Mouse (Mus musculus): ENCODE measurements at regions not wholly inside any gene's neighbourhood (a gene's known extent, or its start where the extent isn't known, plus 50 kb on each side); places are given as distances from the start of the nearest gene placed in this dataset.
"Not testable (repeated sequence)": the region's sequence is repeated elsewhere in the genome, so short reads cannot be mapped to it uniquely, and the experiment has no call there.

DNA sequence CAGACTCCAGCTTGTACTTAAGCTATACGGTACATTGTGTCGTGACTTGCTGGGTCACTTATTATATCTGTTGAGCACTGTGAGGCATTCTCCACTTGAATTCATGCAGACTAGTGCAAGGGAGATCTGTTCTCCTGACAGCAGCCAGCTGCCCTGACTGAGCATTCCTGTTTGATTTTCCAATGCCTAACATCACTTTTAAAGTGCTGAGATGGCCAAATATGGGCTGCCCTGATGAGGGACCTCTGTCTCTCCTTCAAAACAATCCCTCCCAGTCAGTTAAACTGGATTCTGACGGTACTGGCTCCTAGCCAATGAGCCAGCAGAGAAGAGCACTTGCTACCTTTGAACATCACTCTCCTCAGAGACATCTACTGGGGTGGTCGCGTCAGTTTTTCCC lies 57.6 kb upstream of the Lekr1 start:
- no peak for DNase-seq (ENCODE audit: low read depth, low spot score)

DNA sequence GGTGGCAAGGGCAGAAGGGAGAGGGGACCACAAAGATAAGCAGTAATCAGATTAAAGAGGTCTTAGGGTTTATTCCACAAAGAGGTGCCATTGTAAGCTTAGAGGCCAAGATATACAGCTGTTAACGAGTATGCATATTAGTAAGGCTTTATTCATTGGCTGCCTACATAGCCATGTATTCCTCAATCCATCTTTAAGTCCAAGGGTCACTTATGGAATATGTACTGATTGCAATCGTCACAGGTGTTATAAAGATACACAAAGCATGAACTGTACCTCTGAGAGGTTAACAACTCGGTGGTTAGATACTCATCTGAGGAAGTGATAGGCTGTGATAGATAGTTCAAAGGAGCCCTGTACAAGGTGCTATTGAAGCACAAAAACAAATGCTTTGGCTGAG lies 54.3 kb upstream of the Lekr1 start:
- peak; percentile 20 for DNase-seq (ENCODE audit: low read depth, low spot score)

DNA sequence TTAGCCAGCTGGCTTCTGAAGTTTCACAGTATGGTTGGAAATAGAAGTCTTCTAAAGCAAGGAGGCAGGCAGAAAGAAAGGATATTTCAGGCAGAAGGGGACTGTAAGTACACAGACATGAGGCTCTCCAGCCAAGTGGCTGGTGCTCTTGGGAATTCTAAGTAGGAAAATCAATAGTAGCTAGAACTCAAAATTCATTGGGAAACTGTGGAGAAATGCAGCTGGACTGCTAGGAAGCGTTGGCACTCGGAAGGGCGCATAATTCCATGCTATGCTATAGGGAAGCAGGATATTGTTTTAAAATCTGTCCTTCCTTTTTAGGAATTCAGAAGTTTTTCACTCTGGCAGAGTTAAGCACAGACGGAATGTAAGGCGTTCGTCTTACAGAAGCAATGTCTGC lies 53.6 kb upstream of the Lekr1 start:
- no peak for DNase-seq (ENCODE audit: low read depth, low spot score)

DNA sequence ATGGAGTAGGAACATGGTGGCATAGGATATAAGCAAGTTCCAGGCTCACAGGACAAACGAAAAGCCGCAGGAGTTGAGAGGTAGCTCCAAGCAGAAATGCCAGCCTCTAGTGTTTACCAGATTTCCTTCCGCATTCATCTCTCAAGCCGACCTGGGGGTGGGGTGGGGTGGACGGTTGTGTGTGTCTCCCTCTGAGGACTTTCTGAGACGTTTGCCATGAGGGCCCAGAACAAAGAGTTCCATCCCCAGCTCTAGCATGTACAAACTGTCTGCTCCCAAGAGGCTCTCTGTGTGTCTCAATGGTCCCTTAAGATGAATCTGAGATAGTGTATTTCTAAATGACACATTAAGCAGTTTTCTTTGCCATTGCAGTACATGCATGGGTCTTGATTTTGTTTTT lies 53.1 kb upstream of the Lekr1 start:
- DNase-seq (ENCODE audit: low read depth, low spot score) = no peak

DNA sequence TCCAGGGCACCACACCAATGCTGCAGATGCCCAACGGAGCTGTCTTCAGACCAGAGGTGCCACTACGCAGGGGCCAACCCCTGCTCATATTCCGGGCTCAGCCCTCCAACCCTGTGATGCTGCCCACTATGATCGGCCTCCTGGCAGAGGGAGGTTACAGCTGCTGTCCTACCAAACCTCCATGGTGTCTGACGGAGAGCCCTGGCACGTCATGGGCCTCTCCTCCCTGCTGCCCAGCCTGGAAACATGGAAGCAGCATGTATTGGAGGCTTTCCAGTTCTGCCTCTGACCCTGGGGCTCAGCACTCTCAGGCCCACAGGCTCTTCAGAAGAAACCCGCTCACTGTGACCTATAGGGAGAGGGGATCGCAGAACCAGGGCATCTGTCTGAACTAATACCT lies 51.1 kb upstream of the Lekr1 start:
- DNase-seq (ENCODE audit: low read depth, low spot score) = not testable (repeated sequence)
